Mouse (Mus musculus): ENCODE measurements around the gene Smarcc2. TPM values are rescaled to one million over a fixed set of nuclear protein-coding genes. Genes with fewer than 3 reads are reported as not detected.

The Smarcc2 gene
- total RNA-seq, 4 experiments from 2014 or later: 45.6 to 53.3 (median 49.5) TPM

Small RNAs within 50 kb of the gene (microRNA-seq; reads per million reads assigned to microRNA genes)
- not detected for gene Mir6916
- not detected for gene Mir8105

Other genes starting within 250 kb of the Smarcc2 start
- 10 to 100 TPM; 30.5 to 33.5 (median 32.4) TPM for gene Spryd4, start 247.4 kb upstream of the Smarcc2 start, total RNA-seq (2022)
- not detected for gene Mip, start 233.4 kb upstream of the Smarcc2 start, total RNA-seq (2022)
- 1 to 10 TPM; 1.4 to 1.9 (median 1.7) TPM for gene Timeless, start 227.2 kb upstream of the Smarcc2 start, total RNA-seq (2022)
- gene Apon, start 205.2 kb upstream of the Smarcc2 start, total RNA-seq (2022): under 1 TPM in 1 of 4 experiments, not detected in 3; 0.21 TPM
- gene Apof, start 190.6 kb upstream of the Smarcc2 start, total RNA-seq (2022): not detected
- gene Stat2, start 188.7 kb upstream of the Smarcc2 start, total RNA-seq (2022): 1 to 10 TPM; 1.6 to 4.5 (median 2.4) TPM
- gene Il23a, start 160.5 kb upstream of the Smarcc2 start, total RNA-seq (2022): not detected
- gene Pan2, start 155.9 kb upstream of the Smarcc2 start, total RNA-seq (2022): 1 to 10 TPM; 2.6 to 3.9 (median 3.2) TPM
- 10 to 100 TPM; 51.0 to 56.9 (median 52.2) TPM for gene Cnpy2, start 136.8 kb upstream of the Smarcc2 start, total RNA-seq (2022)
- 100 to 1,000 TPM; 491 to 577 (median 541) TPM for gene Cs, start 121.5 kb upstream of the Smarcc2 start, total RNA-seq (2022)
- gene Coq10a, start 90.3 kb upstream of the Smarcc2 start, total RNA-seq (2022): 100 to 1,000 TPM; 409 to 479 (median 445) TPM
- gene Ankrd52, start 82.1 kb upstream of the Smarcc2 start, total RNA-seq (2022): 10 to 100 TPM; 38.7 to 48.8 (median 43.2) TPM
- gene Slc39a5, start 58.0 kb upstream of the Smarcc2 start, total RNA-seq (2022): not detected
- gene Nabp2, start 47.8 kb upstream of the Smarcc2 start, total RNA-seq (2022): 10 to 100 TPM; 59.0 to 70.3 (median 63.5) TPM
- gene Rnf41, start 47.6 kb upstream of the Smarcc2 start, total RNA-seq (2022): 10 to 100 TPM; 13.6 to 14.7 (median 14.1) TPM
- gene Myl6, start 34.9 kb downstream of the Smarcc2 start, total RNA-seq (2022): 100 to 1,000 TPM; 125 to 188 (median 158) TPM
- gene Myl6b, start 39.4 kb downstream of the Smarcc2 start, total RNA-seq (2022): 10 to 100 TPM in 2 of 4 experiments, 1 to 10 TPM in 2; 8.7 to 11.7 (median 10.0) TPM
- gene Esyt1, start 66.6 kb downstream of the Smarcc2 start, total RNA-seq (2022): 10 to 100 TPM; 10.4 to 13.5 (median 13.4) TPM
- 1 to 10 TPM; 5.7 to 7.5 (median 6.7) TPM for gene Zc3h10, start 88.5 kb downstream of the Smarcc2 start, total RNA-seq (2022)
- 1,000 to 10,000 TPM in 2 of 4 experiments, 100 to 1,000 TPM in 2; 907 to 1,327 (median 1,023) TPM for gene Rpl41, start 90.1 kb downstream of the Smarcc2 start, total RNA-seq (2022)
- 10 to 100 TPM; 29.0 to 39.9 (median 33.1) TPM for gene Pa2g4, start 106.7 kb downstream of the Smarcc2 start, total RNA-seq (2022)
- 1 to 10 TPM; 2.1 to 2.7 (median 2.2) TPM for gene Erbb3, start 130.4 kb downstream of the Smarcc2 start, total RNA-seq (2022)
- gene Rps26, start 167.5 kb downstream of the Smarcc2 start, total RNA-seq (2022): 100 to 1,000 TPM; 166 to 361 (median 250) TPM
- gene Ikzf4, start 186.7 kb downstream of the Smarcc2 start, total RNA-seq (2022): under 1 TPM in 3 of 4 experiments, not detected in 1; 0.24 to 0.51 (median 0.34) TPM
- gene Suox, start 214.8 kb downstream of the Smarcc2 start, total RNA-seq (2022): 10 to 100 TPM; 32.2 to 37.4 (median 33.8) TPM
- gene Rab5b, start 237.0 kb downstream of the Smarcc2 start, total RNA-seq (2022): 100 to 1,000 TPM in 3 of 4 experiments, 10 to 100 TPM in 1; 97.0 to 103 (median 102) TPM
- gene Pmel, start 244.9 kb downstream of the Smarcc2 start, total RNA-seq (2022): under 1 TPM in 1 of 4 experiments, not detected in 3; 0.25 TPM
- 1 to 10 TPM; 2.5 to 3.4 (median 2.6) TPM for gene Cdk2, start 245.8 kb downstream of the Smarcc2 start, total RNA-seq (2022)